Mouse (Mus musculus) brown adipose tissue, adult 24 weeks (tissue): ENCODE data around the gene Chp1. TPM values are rescaled to one million over a fixed set of nuclear protein-coding genes. Genes with fewer than 3 reads are reported as not detected.
A peak's percentile ranks its signal among the peaks of the same experiment; 100 is the strongest.

Experiments
- H3K27ac ChIP-seq: fragments of 200-500 bp; replicated peaks from 2 replicates; pipeline ENCODE4 v1.5.1; 2012; ENCODE audit warnings: low read depth, mild to moderate bottlenecking, low read length
- H3K4me1 ChIP-seq: fragments of 200-500 bp; 2 replicates; pipeline ENCODE4 v1.6.1; 2012; ENCODE audit warnings: low read length, mixed read lengths; ENCODE audit not compliant: control insufficient read depth, insufficient read depth, insufficient read length
- H3K4me3 ChIP-seq: fragments of 200-500 bp; 2 replicates; pipeline ENCODE4 v1.5.1; 2012; ENCODE audit warnings: low read depth, mild to moderate bottlenecking, low read length, moderate library complexity; ENCODE audit not compliant: insufficient read depth
- polyA plus RNA-seq: library from polyadenylated mRNA; stranded (reverse); fragments of >200 nt; gene quantifications from 2 replicates; pipeline ENCODE4 v1.2.4, GENCODE M21; 2012; ENCODE audit not compliant: missing spikeins, insufficient read depth, insufficient read length

Chp1 gene
- polyA plus RNA-seq, 1 experiment = 269 TPM

DNA sequence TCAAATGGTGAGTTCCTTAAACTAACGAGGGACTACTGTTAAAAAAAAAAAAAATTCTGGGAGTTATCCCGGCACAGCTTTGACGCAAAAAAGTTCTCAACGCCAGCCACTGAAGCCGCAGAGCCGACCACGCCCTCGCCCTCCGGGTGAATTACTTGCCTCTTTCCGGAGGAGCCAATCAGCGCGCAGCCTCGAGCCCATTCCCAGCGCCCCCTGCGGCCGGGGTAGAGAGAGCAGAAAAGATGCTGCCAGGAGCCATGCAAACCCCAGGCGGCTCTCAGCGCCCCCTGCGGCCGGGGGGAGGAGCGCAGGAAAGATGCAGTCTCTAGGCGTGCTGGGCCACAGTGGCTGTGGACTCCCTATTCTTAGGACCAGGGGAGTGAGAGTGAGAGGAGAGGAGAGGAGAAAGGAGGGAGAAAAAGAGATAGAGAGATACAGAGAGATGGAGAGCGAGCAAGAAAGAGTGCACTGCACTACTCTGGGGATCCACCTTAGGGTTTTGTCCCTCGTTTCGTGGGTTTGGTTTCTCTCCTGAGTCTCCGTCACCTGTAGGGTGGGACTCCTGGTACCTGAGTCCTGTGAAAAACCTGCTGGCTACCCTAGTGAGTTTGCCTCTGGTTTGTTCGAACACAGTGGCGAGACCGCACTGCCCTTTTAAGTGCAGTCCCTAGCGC lies 512 bp upstream of the Chp1 start:
- peak overlapping the region; percentile 58 for H3K4me3 ChIP-seq
- H3K4me1 ChIP-seq = 0 out of 2 replicates have a peak, but pooled peaks cover 2% of the 10 kb centered on the region
- peak overlapping the region; percentile 78 for H3K27ac ChIP-seq

DNA sequence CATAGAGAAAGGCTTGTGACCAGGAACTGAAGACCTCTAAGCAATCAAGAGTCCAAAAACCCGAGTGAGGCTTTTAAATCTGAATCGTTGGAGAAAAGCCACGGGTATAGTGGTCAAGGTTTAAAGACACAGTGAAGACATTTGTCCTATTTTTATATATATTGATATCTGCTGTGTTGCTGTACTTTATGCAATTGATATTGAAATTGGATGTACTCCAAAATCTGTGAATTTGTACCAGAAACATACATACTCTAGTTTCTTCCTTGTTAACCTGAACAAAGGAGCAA lies 819 bp downstream of the Chp1 start:
- H3K4me3 ChIP-seq = peak overlapping the region; percentile 85
- H3K4me1 ChIP-seq = 0 out of 2 replicates have a peak, but pooled peaks cover 2% of the 10 kb centered on the region
- peak overlapping the region; percentile 48; the same call in 1 of the 2 replicates for H3K27ac ChIP-seq

DNA sequence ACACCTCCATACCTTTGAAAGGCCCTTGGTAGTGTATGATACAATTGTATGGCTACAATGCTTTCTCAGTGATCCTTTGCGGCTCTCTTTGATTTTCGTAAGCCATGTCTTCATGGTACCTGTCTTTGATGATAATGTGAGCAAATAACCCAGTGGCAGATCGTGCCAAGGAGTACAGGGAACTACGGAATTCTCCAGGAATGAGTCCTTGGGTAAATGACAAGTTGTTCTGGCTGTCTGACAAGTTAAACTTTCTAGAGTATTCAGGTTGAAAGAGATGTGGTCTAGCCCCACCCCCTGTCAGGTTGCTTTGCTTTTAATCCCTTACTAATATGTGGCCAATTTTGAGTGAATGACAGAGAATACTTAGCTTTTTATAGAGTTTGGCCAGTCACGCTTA lies 1.2 kb downstream of the Chp1 start:
- Histone ChIP-seq H3K27ac (peak overlapping the region; percentile 48; the same call in 1 of the 2 replicates), H3K4me3 (peak overlapping the region; percentile 52), H3K4me1 (0 out of 2 replicates have a peak, but pooled peaks cover 2% of the 10 kb centered on the region)

DNA sequence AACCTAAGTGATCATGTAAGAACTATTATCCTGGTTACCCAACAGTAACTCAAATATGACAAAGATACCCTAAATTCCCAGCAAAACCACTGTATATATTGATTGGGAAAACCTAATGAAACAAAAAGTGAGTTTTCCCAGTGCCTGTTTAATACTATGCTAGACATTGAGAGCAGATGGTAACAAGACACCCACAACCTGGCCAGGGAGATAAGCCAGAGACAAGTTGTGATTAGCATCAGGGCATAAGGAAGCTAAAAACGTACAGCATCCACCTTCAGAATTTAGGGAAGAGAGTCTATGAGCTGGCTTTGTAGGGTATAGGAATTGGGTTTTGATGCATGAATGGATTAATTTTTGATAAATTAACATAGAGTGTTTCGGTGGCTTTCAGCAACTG lies 2.2 kb downstream of the Chp1 start:
- Histone ChIP-seq H3K27ac (no peak overlapping the region), H3K4me1 (peaks cover 6% of the 10 kb centered on the region; the same call in 1 of the 2 replicates), H3K4me3 (no peak overlapping the region)

DNA sequence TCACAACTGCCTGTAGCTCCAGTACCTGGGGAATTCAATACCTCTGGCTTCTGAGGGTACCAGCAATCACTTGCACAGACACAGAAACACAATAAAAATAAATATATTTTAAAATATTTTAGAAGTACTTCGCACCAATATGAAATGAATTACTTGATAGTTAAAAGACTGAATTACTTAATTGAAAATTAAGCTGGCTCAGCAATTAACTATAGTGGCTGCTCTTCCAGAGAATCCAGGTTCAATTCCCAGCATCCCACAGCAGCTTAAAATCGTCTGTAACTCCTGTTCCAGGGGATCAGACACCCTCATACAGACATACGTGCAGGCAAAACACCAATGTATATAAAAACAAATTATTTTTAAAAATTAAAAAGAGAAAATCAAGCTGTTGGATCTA lies 10.5 kb downstream of the Chp1 start:
- H3K27ac ChIP-seq = no peak overlapping the region
- peaks cover 9% of the 10 kb centered on the region for H3K4me1 ChIP-seq
- no peak overlapping the region for H3K4me3 ChIP-seq

DNA sequence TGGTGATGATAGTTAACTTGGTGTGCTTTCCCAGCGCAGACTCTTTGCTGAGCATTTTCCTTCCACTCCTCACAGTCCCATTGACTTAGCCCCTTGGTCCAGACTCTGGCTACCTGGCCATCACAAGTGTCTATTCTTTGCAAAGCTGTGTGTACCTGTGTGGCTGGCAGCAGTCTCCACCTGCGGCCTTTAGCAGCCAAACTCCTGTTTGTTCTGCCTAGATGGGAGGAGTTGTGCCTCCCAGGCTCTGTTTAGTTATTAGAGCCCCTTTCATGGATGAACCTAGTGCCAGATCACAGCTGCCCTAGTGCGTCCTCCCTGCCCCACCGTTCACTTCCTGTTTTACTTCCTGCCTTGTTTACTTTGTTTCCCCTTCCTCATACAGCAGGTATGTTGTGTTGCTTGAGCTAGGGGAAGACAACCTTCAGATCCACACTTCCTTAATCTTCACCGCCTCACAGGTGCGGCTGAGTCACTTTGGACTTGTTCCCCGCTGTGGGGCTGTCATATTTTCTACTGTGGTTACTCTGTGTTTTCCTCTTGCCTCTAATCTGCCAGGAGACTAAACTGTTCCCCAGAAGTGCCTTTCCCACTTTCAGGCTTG lies 11.3 kb downstream of the Chp1 start:
- Histone ChIP-seq H3K4me1 (peaks cover 9% of the 10 kb centered on the region), H3K27ac (peak overlapping the region; percentile 19; the same call in 1 of the 2 replicates), H3K4me3 (no peak overlapping the region)

DNA sequence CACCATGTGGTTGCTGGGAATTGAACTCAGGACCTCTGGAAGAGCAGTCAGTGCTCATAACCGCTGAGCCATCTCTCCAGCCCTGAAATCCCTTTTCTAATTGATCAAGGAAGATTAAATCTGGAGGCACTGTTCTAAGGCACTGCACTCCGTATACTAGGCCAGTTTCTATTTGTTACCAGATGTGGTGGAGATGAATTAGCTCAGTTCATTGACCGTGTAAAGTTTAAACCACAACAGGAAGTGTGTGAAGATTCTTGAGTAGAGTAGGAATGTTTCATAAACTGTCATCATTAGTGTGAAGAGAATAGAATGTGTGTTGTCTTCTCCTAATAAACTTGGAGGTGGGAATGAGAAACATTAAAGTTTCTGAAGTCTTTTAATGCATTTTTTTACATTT lies 14.3 kb downstream of the Chp1 start:
- Histone ChIP-seq H3K4me1 (peaks cover 5% of the 10 kb centered on the region), H3K4me3 (no peak overlapping the region), H3K27ac (no peak overlapping the region)

DNA sequence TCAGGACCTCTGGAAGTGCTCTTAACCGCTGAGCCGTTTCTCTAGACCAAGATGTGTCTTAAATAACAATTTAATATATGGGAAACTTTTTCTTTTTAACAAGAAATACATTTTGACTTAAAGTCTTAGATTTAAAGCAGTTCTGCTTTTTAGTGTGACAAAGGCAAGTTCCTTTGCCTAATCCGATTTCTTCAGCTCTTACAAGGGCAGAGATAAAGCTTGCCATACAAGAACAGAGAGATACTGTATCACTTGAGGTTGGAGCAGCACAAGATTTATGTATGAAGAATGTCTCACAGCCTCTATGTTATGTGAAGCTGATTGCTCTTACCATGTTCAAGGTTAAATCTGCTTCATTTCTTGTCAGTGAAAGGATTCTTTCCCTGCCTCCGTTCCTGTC lies 17.8 kb downstream of the Chp1 start:
- no peaks in the 10 kb centered on the region for H3K4me1 ChIP-seq
- no peak overlapping the region for H3K4me3 ChIP-seq
- H3K27ac ChIP-seq = no peak overlapping the region

DNA sequence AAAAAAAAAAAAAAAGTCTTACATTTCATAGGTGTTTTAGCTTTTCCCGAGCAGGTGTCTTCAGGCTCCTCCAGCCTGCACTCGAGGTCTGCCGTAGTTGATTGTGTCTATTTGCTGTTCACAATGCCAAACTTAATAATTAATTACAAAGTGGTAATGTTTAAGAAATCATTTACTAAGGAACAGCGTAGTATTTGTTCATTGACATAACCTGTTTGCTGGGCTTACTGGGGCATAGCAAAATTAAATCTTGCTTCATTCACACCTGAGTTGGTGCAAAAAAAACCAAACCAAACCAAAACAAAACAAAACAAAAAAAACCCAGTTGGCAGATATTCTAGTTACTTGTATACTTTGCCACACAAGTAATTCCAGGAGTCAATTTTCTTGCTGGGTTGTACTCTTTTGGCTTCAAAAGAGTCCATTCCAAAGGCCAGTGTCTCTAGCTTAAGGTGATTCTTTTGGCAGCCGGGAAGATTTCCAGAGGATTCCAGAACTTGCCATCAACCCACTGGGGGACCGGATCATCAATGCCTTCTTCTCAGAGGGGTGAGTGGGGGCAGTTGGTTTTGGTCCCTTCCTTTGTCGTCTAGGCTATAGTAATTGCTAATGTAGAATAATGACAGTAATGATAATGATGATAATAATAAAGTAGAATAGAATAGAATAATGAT lies 18.8 kb downstream of the Chp1 start:
- Histone ChIP-seq H3K4me3 (no peak overlapping the region), H3K27ac (no peak overlapping the region), H3K4me1 (no peaks in the 10 kb centered on the region)

DNA sequence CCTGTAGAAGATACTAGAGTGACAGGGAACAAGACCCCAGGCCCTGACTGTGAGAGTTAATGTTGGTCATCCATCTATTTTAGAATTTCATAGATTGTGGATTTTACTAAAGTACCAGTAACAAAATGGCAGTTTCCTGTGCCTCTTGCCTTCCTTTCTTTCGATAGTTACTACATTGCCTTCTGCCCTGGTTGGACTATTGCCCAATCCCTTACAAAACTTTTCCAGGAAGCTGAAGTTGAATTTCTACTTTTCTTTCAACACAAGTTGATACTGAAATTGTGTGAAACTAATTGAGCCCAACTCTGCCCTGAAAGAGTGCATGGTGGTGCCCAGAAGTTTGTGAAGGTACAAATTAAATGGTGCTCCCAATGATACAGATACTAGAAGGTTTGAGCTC lies 25.0 kb downstream of the Chp1 start:
- no peaks in the 10 kb centered on the region for H3K4me1 ChIP-seq
- peak overlapping the region; percentile 81 for H3K27ac ChIP-seq
- H3K4me3 ChIP-seq = no peak overlapping the region

DNA sequence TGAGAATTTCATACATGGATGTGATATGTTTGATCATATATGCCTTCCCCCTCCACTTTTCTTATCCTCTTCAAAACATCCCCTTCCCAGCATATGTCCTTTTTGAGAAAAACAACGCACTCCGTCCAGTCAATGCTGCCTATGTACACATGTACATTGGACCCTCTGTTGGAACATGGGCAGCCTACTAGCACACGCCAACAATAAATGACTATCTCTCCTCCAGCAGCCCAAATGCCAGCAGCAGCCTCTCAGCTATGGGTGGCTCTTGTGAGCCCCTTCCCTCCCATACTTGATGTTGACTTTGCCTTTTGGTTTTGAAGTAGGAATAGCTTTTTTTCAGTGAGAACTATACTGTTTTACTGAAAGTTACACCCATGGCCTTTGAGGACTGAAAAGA lies 34.1 kb downstream of the Chp1 start:
- no peak overlapping the region for H3K27ac ChIP-seq
- H3K4me3 ChIP-seq = no peak overlapping the region
- no peaks in the 10 kb centered on the region for H3K4me1 ChIP-seq

DNA sequence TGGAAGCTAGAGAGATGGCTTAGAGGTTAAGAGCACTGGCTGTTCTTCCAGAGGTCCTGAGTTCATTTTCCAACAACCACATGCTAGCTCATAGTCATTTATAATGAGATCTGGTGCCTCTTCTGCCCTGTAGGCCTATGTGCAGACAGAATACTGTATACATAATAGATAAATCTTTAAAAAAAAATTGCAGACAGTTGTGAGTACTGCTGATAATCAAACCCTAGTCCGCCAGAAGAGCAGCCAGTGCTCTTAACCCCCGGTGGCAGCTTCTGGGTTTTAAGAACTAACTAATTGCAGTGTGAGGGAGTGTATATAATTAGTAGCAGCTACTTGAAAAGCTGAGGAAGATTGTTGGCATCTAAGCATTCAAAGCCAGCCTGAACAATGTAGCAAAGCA lies 35.9 kb downstream of the Chp1 start:
- H3K4me3 ChIP-seq = no peak overlapping the region
- no peaks in the 10 kb centered on the region for H3K4me1 ChIP-seq
- H3K27ac ChIP-seq = no peak overlapping the region

DNA sequence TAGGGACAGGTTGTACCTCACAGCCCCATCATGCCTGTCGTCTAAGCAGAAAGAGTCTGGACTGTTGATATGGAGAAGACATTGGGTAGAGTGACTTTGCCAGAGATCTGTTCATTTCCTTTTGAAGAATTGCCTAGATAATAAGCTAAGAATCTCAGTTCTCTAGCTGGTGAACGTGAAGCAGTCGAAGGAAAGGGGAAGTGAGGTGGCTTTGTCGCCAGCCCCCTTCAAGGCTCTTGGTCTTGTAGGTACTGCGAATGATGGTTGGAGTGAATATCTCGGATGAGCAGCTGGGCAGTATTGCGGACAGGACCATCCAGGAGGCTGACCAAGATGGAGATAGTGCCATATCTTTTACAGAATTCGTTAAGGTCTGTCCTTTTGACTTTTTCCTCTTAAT lies 36.8 kb downstream of the Chp1 start:
- H3K4me3 ChIP-seq = no peak overlapping the region
- H3K27ac ChIP-seq = no peak overlapping the region
- no peaks in the 10 kb centered on the region for H3K4me1 ChIP-seq

DNA sequence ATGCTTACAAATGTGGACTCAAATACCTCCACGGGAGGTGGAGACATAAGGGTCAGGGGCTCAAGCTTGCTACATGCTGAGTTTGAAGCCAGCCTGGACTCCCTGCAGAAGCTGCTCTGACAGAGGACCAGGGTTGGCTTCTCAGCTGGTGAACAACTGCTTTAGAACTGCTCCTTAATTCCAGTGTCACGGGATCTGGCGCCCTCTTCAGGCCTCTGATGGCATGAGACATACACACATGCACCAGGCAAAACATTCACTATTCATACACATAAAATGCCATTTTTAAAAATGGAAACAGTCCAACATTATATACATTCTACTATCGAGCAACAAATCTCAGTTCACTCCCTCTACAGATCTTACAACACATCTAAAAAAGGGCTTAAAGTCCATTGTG lies 39.9 kb downstream of the Chp1 start:
- no peak overlapping the region for H3K4me3 ChIP-seq
- no peaks in the 10 kb centered on the region for H3K4me1 ChIP-seq
- H3K27ac ChIP-seq = no peak overlapping the region

DNA sequence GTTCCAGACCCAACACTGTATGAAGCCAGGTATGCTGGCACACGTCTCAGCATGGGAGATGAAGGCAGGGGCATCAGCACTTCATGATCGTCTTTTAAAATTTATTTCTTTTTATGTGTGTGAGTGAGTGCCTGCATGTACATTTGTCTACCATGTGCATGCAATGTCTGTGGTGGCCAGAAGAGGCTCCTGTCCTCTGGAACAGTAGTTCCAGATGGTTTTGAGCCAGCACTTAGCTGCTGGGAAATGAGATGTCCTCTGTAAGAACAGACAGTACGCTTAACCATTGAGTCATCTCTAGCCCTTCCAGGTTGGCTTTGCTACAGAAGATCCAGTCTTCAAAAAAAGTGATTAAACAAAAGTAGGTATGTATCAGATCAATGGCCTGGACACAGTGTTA lies 43.8 kb downstream of the Chp1 start:
- H3K4me3 ChIP-seq = no peak overlapping the region
- peaks cover 2% of the 10 kb centered on the region; the same call in 1 of the 2 replicates for H3K4me1 ChIP-seq
- no peak overlapping the region for H3K27ac ChIP-seq

DNA sequence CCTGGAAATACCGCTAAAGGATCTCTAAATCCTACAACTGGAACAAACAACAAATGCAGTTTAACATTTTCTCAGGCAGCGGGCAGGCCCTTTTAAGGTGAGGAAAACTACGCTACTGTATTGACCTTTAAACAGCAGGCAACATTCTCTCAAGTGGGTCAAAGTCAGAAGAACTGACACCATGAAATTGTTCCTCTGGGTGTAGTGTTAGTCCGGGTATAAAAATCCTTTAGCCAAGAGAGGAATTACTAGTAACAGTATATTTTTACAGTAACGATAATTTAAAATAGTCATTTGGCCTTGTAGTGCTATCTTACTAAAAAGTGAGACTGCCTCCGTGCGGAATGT lies 46.2 kb downstream of the Chp1 start:
- Histone ChIP-seq H3K4me1 (peaks cover 4% of the 10 kb centered on the region), H3K4me3 (peak overlapping the region; percentile 33; the same call in 1 of the 2 replicates), H3K27ac (peak overlapping the region; percentile 89)
